Mouse (Mus musculus) liver, adult 2 months (tissue): ENCODE measurements around the gene Lama1. TPM values are rescaled to one million over a fixed set of nuclear protein-coding genes. Genes with fewer than 3 reads are reported as not detected.

ENCODE experiments used
- DNase-seq: peaks from one replicate; pipeline ENCODE4 v3.0.0-alpha.2; 2011; ENCODE audit warnings: low read depth, low spot score; ENCODE audit errors: extremely low read depth
- H3K27ac ChIP-seq: fragments of 200-500 bp; replicated peaks from 2 replicates; pipeline ENCODE4 v1.5.1; 2012; ENCODE audit warnings: low read depth, mild to moderate bottlenecking, control low read depth, inconsistent platforms, low read length; ENCODE audit not compliant: insufficient read depth
- H3K27me3 ChIP-seq: fragments of 200-500 bp; 2 replicates; pipeline ENCODE4 v1.6.1; 2012; ENCODE audit warnings: mild to moderate bottlenecking, moderate library complexity, low read length, inconsistent platforms; ENCODE audit not compliant: control insufficient read depth, insufficient read depth
- H3K36me3 ChIP-seq: fragments of 200-500 bp; 2 replicates; pipeline ENCODE4 v1.6.1; 2012; ENCODE audit warnings: low read length, inconsistent platforms; ENCODE audit not compliant: control insufficient read depth, insufficient read depth
- H3K4me1 ChIP-seq: fragments of 200-500 bp; 2 replicates; pipeline ENCODE4 v1.6.1; 2011; ENCODE audit warnings: low read length; ENCODE audit not compliant: control insufficient read depth, insufficient read depth
- H3K4me3 ChIP-seq: fragments of 200-500 bp; 2 replicates; pipeline ENCODE4 v1.5.1; 2011; ENCODE audit warnings: low read depth, mild to moderate bottlenecking, control low read depth, low read length, moderate library complexity; ENCODE audit not compliant: insufficient read depth
- H3K79me2 ChIP-seq: fragments of 200-500 bp; 2 replicates; pipeline ENCODE4 v1.6.1; 2012; ENCODE audit warnings: inconsistent platforms, mild to moderate bottlenecking, low read length, moderate library complexity; ENCODE audit not compliant: control insufficient read depth, insufficient read depth
- H3K9ac ChIP-seq: fragments of 200-500 bp; 2 replicates; pipeline ENCODE4 v1.6.1; 2012; ENCODE audit warnings: low read depth, mild to moderate bottlenecking, control low read depth, inconsistent platforms, low read length
- CTCF ChIP-seq: fragments of 200-500 bp; IDR thresholded peaks from 2 replicates; pipeline ENCODE4 v1.5.1; 2011; ENCODE audit warnings: low read depth, low read length, control low read depth
- POLR2A ChIP-seq: fragments of 200-500 bp; IDR thresholded peaks from 2 replicates; pipeline ENCODE4 v1.6.1; 2011; ENCODE audit warnings: low read length, control low read depth; ENCODE audit not compliant: insufficient read depth; ENCODE audit errors: extremely low read depth
- WGBS: fragments of 180-500 bp; shearing (Covaris S2); methylation state at CpG from one replicate; pipeline ENCODE4 v1.1.7; 2018; 5-methylcytosine and 5-hydroxymethylcytosine counted together
- polyA plus RNA-seq: library from polyadenylated mRNA; depleted of rRNA; stranded (reverse); fragments of >200 nt; gene quantifications from 2 replicates; pipeline ENCODE4 v1.2.3, GENCODE M21; 2012
- total RNA-seq: library from RNA; depleted of rRNA; stranded (reverse); fragments of >200 nt; gene quantifications from 2 replicates; pipeline ENCODE4 v1.2.3, GENCODE M21; 2014

Gene Lama1
- total and polyA plus RNA-seq, 2 experiments, result 2.8 to 5.6 TPM

- TF ChIP-seq POLR2A (no peak), CTCF (no peak)
- WGBS, result 82% methylated on average over 13 of the region's 13 CpGs
- no peaks in the 10 kb centered on the region for H3K4me1 ChIP-seq
Measured at GRCm38 (mm10) chr17:67707793-67708364, 10.8 kb downstream of the Lama1 start.

GRCm38 (mm10) chr17:67710377-67710781 is 13.3 kb downstream of the Lama1 start:
- TF ChIP-seq CTCF, result no peak
- TF ChIP-seq POLR2A, result no peak
- DNase-seq, result no peak
- 74% methylated on average over 6 of the region's 6 CpGs for WGBS
- no peaks in the 10 kb centered on the region for H3K27me3 ChIP-seq
- H3K4me3 ChIP-seq, result no peak overlapping the region
- no peaks in the 10 kb centered on the region for H3K4me1 ChIP-seq
- H3K79me2 ChIP-seq, result no peaks in the 10 kb centered on the region
- H3K36me3 ChIP-seq, result no peaks in the 10 kb centered on the region
- no peak overlapping the region for H3K27ac ChIP-seq
- no peak overlapping the region for H3K9ac ChIP-seq

More at GRCm38 (mm10) chr17:67707793-67708364, 10.8 kb downstream of the Lama1 start:
- Histone ChIP-seq H3K9ac (no peak overlapping the region), H3K4me3 (no peak overlapping the region), H3K79me2 (no peaks in the 10 kb centered on the region), H3K27me3 (no peaks in the 10 kb centered on the region), H3K36me3 (no peaks in the 10 kb centered on the region), H3K27ac (no peak overlapping the region)
- DNase-seq, result no peak

GRCm38 (mm10) chr17:67711361-67711760 is 14.3 kb downstream of the Lama1 start:
- Histone ChIP-seq H3K79me2 (no peaks in the 10 kb centered on the region), H3K4me3 (no peak overlapping the region), H3K27ac (no peak overlapping the region), H3K36me3 (no peaks in the 10 kb centered on the region), H3K9ac (no peak overlapping the region), H3K27me3 (no peaks in the 10 kb centered on the region), H3K4me1 (no peaks in the 10 kb centered on the region)
- DNase-seq, result no peak
- WGBS, result 18% methylated on average over 4 of the region's 4 CpGs
- TF ChIP-seq POLR2A, result no peak
- TF ChIP-seq CTCF, result no peak

- Histone ChIP-seq H3K4me3 (no peak overlapping the region), H3K4me1 (no peaks in the 10 kb centered on the region), H3K27me3 (no peaks in the 10 kb centered on the region), H3K27ac (no peak overlapping the region), H3K9ac (no peak overlapping the region), H3K79me2 (no peaks in the 10 kb centered on the region), H3K36me3 (no peaks in the 10 kb centered on the region)
- TF ChIP-seq POLR2A, result no peak
- TF ChIP-seq CTCF, result no peak
- 76% methylated on average over 7 of the region's 7 CpGs for WGBS
- DNase-seq, result no peak
Measured at GRCm38 (mm10) chr17:67712929-67713328, 15.9 kb downstream of the Lama1 start.

GRCm38 (mm10) chr17:67715466-67715865 is 18.4 kb downstream of the Lama1 start:
- no peaks in the 10 kb centered on the region for H3K79me2 ChIP-seq
- no peaks in the 10 kb centered on the region for H3K36me3 ChIP-seq
- TF ChIP-seq POLR2A (no peak), CTCF (no peak)
- no peaks in the 10 kb centered on the region for H3K4me1 ChIP-seq
- WGBS, result 75% methylated on average over 19 of the region's 19 CpGs
- DNase-seq, result no peak
- H3K27me3 ChIP-seq, result no peaks in the 10 kb centered on the region
- no peak overlapping the region for H3K4me3 ChIP-seq
- no peak overlapping the region for H3K27ac ChIP-seq
- no peak overlapping the region for H3K9ac ChIP-seq

- Histone ChIP-seq H3K36me3 (no peaks in the 10 kb centered on the region), H3K27me3 (no peaks in the 10 kb centered on the region), H3K4me1 (no peaks in the 10 kb centered on the region), H3K79me2 (no peaks in the 10 kb centered on the region), H3K9ac (no peak overlapping the region), H3K4me3 (no peak overlapping the region), H3K27ac (no peak overlapping the region)
- WGBS, result 86% methylated on average over 7 of the region's 7 CpGs
- no peak for TF ChIP-seq CTCF
- no peak for TF ChIP-seq POLR2A
- no peak for DNase-seq
Measured at GRCm38 (mm10) chr17:67722055-67722454, 25.0 kb downstream of the Lama1 start.
